Mouse (Mus musculus) hindbrain, embryonic 11.5 days (tissue): ENCODE data around the gene Ascc2. TPM values are rescaled to one million over a fixed set of nuclear protein-coding genes. Genes with fewer than 3 reads are reported as not detected.

Source experiments
- ATAC-seq: fragments of 200-750 bp; cut with Nextera tagmentation; 2 replicates; pipeline ENCODE4 v1.8.0; 2017; ENCODE audit warnings: mild to moderate bottlenecking, moderate TSS enrichment, moderate library complexity; ENCODE audit not compliant: low FRiP score
- DNase-seq: peaks from one replicate; pipeline ENCODE4 v3.0.0-alpha.2; 2015; ENCODE audit warnings: low spot score
- H3K27ac ChIP-seq: fragments of 300-500 bp; sonication (generic); 2 replicates; pipeline ENCODE4 v1.5.1; 2014; ENCODE audit warnings: mild to moderate bottlenecking, low read depth, low read length
- H3K27me3 ChIP-seq: fragments of 300-500 bp; sonication (generic); 2 replicates; pipeline ENCODE4 v1.6.1; 2014; ENCODE audit warnings: mild to moderate bottlenecking, low read length, moderate library complexity, mixed read lengths; ENCODE audit not compliant: control insufficient read depth, insufficient read depth
- H3K36me3 ChIP-seq: fragments of 300-500 bp; sonication (generic); 2 replicates; pipeline ENCODE4 v1.6.1; 2014; ENCODE audit warnings: mild to moderate bottlenecking, low read length, moderate library complexity, mixed read lengths; ENCODE audit not compliant: control insufficient read depth, insufficient read depth
- H3K4me1 ChIP-seq: fragments of 300-500 bp; sonication (generic); replicated peaks from 2 replicates; pipeline ENCODE4 v1.6.1; 2014; ENCODE audit warnings: low read length, mixed read lengths; ENCODE audit not compliant: control insufficient read depth, insufficient read depth
- H3K4me2 ChIP-seq: fragments of 300-500 bp; sonication (generic); replicated peaks from 2 replicates; pipeline ENCODE4 v1.6.1; 2014; ENCODE audit warnings: mild to moderate bottlenecking, low read depth, low read length
- H3K4me3 ChIP-seq: fragments of 300-500 bp; sonication (generic); 2 replicates; pipeline ENCODE4 v1.5.1; 2014; ENCODE audit warnings: low read depth, low read length
- H3K9ac ChIP-seq: fragments of 300-500 bp; sonication (generic); 2 replicates; pipeline ENCODE4 v1.6.1; 2014; ENCODE audit warnings: low read depth, low read length
- H3K9me3 ChIP-seq: fragments of 300-500 bp; sonication (generic); 2 replicates; pipeline ENCODE4 v1.6.1; 2016; ENCODE audit warnings: low read length; ENCODE audit not compliant: control insufficient read depth
- WGBS: fragments of 180-500 bp; shearing (Covaris S2); extraction: QIAGEN DNeasy Blood & Tissue Kit; methylation state at CpG from one replicate; pipeline ENCODE4 v1.1.7; 2014; 5-methylcytosine and 5-hydroxymethylcytosine counted together
- polyA plus RNA-seq: library from polyadenylated mRNA; unstranded; fragments of >200 nt; fragmentation: Nextera tagmentation; extraction: Ambion mirVana; gene quantifications from 2 replicates; pipeline ENCODE4 v1.2.1, GENCODE M21; 2014

Gene Ascc2
- polyA plus RNA-seq, 1 experiment from 2014 or later, result 31.5 TPM

DNA sequence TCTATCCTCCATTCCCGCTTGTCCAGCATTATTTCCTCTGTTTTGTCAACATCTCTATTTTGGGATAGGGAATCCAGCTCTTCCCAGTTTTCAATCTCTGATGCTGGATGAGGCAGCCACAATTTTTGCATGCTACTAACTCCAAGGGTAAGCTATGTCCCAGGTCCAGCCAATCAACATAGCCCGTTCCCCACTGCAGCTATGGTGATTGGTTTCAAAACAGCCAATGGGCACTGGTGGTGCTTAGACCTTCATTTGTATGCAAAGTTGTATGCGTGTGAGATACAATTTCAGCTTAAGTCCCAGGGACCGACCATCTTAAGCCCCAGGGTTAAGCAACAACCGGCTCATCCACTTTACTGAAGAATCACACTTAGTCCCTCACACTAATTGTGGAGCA is 14.6 kb upstream of the Ascc2 start:
- Histone ChIP-seq H3K27me3 (no peaks in the 10 kb centered on the region), H3K27ac (no peak overlapping the region), H3K4me3 (no peak overlapping the region), H3K36me3 (no peaks in the 10 kb centered on the region), H3K4me2 (no peak overlapping the region), H3K9me3 (no peaks in the 10 kb centered on the region), H3K4me1 (no peaks in the 10 kb centered on the region), H3K9ac (no peak overlapping the region)
- 56% methylated on average over 5 of the region's 5 CpGs for WGBS
- no peak for DNase-seq
- ATAC-seq, result no peak

DNA sequence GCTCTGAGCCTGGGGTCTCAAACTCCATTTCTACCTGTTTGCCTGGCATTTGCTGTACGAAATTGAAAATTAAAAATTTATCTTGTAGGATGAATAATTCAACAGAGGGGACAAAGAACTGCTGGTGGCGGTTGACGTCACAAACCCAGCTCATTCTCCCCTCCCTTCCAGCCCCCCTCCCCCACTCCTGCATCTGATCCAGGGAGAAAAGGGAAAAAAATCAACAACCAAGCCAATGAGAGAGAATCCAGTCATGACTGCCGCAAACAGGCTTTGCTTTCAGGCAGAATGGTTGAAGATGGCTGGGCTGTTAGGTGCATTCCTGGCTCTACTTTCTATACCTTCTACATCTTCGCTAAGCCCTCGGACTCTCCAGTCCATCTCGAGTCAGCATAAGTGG is 11.6 kb upstream of the Ascc2 start:
- Histone ChIP-seq H3K4me2 (no peak overlapping the region), H3K27ac (no peak overlapping the region), H3K9ac (no peak overlapping the region), H3K36me3 (no peaks in the 10 kb centered on the region), H3K9me3 (no peaks in the 10 kb centered on the region), H3K4me1 (no peaks in the 10 kb centered on the region), H3K27me3 (no peaks in the 10 kb centered on the region), H3K4me3 (no peak overlapping the region)
- 80% methylated on average over 7 of the region's 7 CpGs for WGBS
- DNase-seq, result no peak
- no peak for ATAC-seq

DNA sequence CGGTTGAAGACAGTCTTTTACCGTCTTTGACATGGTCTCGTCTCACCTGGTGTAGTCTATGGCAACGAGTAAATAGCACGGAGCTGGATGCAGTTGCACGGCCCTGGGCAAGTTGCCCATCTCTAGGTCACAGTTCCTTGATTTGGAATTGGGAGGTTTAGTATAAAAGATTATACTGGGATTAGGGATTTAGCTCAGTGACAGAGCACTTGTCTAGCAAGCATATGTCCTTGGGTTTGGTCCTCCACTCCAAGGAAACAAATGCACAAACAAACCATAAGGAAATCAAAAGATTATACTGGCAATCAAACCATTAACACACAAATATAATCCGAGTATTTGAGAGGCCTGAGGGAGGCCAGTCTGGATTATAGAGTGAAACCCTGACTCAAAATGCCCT is 9.9 kb upstream of the Ascc2 start:
- no peak for ATAC-seq
- Histone ChIP-seq H3K4me1 (no peaks in the 10 kb centered on the region), H3K9me3 (no peaks in the 10 kb centered on the region), H3K27me3 (no peaks in the 10 kb centered on the region), H3K36me3 (no peaks in the 10 kb centered on the region), H3K4me2 (no peak overlapping the region), H3K4me3 (no peak overlapping the region), H3K9ac (no peak overlapping the region), H3K27ac (no peak overlapping the region)
- DNase-seq, result no peak
- 89% methylated on average over 7 of the region's 7 CpGs for WGBS

DNA sequence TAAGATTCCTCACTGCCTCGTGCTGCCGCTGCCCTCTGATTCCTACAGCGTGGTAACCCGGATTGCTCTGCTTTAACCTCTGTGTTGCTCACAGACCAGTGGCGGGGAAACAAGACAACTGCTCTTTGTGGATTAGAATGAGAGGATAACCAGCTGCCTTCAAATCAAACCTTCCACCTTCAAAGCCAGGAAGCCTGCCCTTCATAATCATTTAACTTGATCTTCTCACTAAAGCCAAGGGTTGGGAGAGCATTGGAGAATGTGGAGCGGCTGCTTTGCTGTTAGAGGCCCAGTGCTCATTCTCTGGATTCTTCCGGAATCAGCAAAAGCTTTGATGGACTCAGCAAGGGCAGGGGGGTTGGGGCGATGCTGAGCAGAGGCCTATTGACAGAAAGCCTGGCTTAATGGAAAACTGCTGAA is 7.7 kb upstream of the Ascc2 start:
- WGBS, result 38% methylated on average over 8 of the region's 8 CpGs
- no peaks in the 10 kb centered on the region for H3K36me3 ChIP-seq
- H3K4me3 ChIP-seq, result no peak overlapping the region
- H3K27me3 ChIP-seq, result no peaks in the 10 kb centered on the region
- ATAC-seq (no peak), DNase-seq (peak; percentile 25)
- H3K27ac ChIP-seq, result no peak overlapping the region
- H3K9me3 ChIP-seq, result no peaks in the 10 kb centered on the region
- no peak overlapping the region for H3K9ac ChIP-seq
- no peaks in the 10 kb centered on the region for H3K4me1 ChIP-seq
- H3K4me2 ChIP-seq, result no peak overlapping the region

DNA sequence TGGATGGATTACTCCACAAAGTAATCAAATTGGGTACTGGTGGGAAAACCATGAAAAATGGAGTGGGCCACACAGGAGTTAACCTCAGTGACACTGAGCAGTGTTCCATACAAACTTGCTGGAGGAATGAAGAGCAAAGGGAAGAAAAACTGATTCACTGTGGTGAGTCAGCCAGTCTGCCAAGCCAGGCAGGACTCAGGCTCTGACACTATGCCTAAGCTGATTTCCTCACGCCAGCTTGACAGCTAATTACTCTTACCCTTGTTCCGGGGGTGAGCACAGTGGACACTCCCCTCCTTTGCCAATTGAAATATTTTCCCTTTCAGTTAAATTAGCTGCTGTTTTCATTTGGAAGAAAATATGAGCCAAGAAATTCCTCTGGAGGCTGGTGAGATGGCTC is 4.1 kb upstream of the Ascc2 start:
- H3K27ac ChIP-seq, result no peak overlapping the region
- H3K4me1 ChIP-seq, result no peaks in the 10 kb centered on the region
- ATAC-seq (no peak), DNase-seq (no peak)
- H3K4me2 ChIP-seq, result no peak overlapping the region
- H3K27me3 ChIP-seq, result no peaks in the 10 kb centered on the region
- H3K9me3 ChIP-seq, result no peaks in the 10 kb centered on the region
- H3K9ac ChIP-seq, result no peak overlapping the region
- WGBS, result 61% methylated on average over 2 of the region's 2 CpGs
- no peaks in the 10 kb centered on the region for H3K36me3 ChIP-seq
- H3K4me3 ChIP-seq, result no peak overlapping the region

DNA sequence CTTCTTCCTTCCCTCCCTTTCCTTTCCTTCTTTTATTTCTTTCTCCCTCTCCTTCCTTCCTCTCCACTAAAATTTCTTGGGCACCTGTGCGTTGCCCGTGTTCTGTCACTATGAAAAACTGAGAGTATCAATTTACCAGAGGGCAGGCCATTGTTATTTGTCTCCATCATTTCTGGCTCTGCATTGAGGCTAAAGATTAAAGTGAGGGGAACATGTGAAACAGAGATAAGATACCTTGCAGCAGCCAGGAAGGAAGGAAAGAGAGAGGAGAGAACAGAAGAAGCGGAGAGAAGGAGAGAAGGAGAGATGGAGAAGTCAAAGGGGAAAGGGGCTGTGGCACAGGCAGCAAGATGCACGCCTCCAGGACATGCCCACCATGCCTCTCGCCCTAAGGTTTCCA is 3.2 kb upstream of the Ascc2 start:
- Histone ChIP-seq H3K9me3 (no peaks in the 10 kb centered on the region), H3K4me1 (no peaks in the 10 kb centered on the region), H3K9ac (no peak overlapping the region), H3K36me3 (no peaks in the 10 kb centered on the region), H3K27ac (no peak overlapping the region), H3K4me2 (no peak overlapping the region), H3K27me3 (no peaks in the 10 kb centered on the region), H3K4me3 (no peak overlapping the region)
- DNase-seq (no peak), ATAC-seq (no peak)
- 74% methylated on average over 5 of the region's 5 CpGs for WGBS

DNA sequence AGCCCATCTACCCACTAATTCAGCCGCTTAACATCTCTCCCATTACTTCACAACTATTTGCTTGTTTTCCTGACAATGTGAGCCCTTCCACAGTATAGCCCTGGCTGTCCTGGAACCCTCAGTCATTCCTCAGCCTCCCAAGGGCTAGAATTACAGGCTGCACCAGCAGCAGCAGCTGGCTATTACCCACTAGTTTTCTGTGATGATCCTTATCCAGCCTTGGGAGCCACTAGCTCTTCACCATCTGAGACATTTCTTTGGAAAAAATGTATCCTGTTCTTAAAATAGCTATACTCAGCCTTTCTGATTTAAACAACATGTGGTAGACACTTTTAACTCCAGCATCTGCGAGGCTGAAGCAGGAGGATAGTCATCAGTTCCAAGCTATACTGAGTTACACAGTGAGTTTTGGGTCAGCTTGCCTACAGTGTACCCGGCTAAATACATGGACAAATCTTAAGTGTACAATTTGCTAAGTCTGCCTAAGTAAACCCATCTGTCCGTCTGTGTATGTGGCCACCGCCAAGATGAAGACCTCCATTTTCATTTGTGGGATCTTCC is 685 bp upstream of the Ascc2 start:
- ATAC-seq, result peak; percentile 22; the same call in 1 of the 2 replicates
- Histone ChIP-seq H3K27me3 (no peaks in the 10 kb centered on the region), H3K4me3 (no peak overlapping the region), H3K9ac (no peak overlapping the region), H3K36me3 (no peaks in the 10 kb centered on the region), H3K4me1 (no peaks in the 10 kb centered on the region), H3K4me2 (peak overlapping the region; percentile 78), H3K9me3 (no peaks in the 10 kb centered on the region), H3K27ac (no peak overlapping the region)
- DNase-seq, result no peak
- 59% methylated on average over 5 of the region's 5 CpGs for WGBS

DNA sequence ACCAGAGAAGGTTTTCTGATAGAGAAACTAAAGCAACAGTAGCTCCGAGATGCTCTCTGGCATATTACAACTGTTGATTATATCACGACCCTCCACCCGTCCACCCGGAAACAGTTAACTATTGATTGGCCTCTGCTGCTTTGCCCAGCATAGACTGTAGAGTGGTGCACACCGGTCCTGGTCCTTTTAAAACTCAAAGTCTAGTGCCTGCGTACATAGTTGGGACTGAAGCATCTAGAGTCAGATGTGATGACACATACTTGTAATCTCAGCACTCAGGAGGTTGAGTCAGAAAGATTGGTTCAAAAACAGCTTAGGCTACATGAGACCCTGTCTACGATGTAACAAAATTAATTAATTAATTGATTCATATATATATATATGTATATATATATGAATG is 714 bp downstream of the Ascc2 start:
- Histone ChIP-seq H3K4me3 (peak overlapping the region; percentile 66), H3K9ac (peak overlapping the region; percentile 76), H3K4me1 (no peaks in the 10 kb centered on the region), H3K9me3 (no peaks in the 10 kb centered on the region), H3K27me3 (no peaks in the 10 kb centered on the region), H3K36me3 (no peaks in the 10 kb centered on the region), H3K27ac (no peak overlapping the region; the same call in 1 of the 2 replicates), H3K4me2 (peak overlapping the region; percentile 78)
- 37% methylated on average over 7 of the region's 7 CpGs for WGBS
- ATAC-seq, result peak; percentile 33; the same call in 1 of the 2 replicates
- no peak for DNase-seq

DNA sequence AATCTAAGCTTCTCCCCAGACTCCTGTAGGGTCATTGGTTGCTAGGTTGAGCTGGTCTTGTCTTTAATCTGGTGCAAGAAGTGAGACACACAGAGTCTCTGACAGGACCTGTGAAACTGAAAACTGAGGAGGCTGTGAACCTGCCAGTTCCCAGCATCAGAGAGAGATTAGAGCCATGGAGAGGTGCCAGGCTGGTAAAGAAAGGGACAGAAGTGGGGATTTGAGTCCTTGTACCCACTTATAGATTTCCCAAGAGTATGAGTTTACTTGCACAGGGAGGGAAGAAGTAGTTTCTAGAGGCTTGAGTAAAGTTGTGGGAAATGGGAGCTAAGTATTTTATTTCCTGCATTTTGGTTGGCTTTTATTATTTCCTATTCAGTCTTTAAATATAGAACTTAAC is 3.6 kb downstream of the Ascc2 start:
- H3K9me3 ChIP-seq, result no peaks in the 10 kb centered on the region
- no peaks in the 10 kb centered on the region for H3K36me3 ChIP-seq
- no peaks in the 10 kb centered on the region for H3K4me1 ChIP-seq
- no peak overlapping the region for H3K4me2 ChIP-seq
- H3K27me3 ChIP-seq, result no peaks in the 10 kb centered on the region
- no peak overlapping the region for H3K4me3 ChIP-seq
- no peak for ATAC-seq
- H3K9ac ChIP-seq, result no peak overlapping the region
- no peak for DNase-seq
- no peak overlapping the region for H3K27ac ChIP-seq
